Mouse (Mus musculus) heart, embryonic 14.5 days (tissue): ENCODE measurements around the gene Hdgfl3. TPM values are rescaled to one million over a fixed set of nuclear protein-coding genes. Genes with fewer than 3 reads are reported as not detected.

Experiments used
- ATAC-seq: fragments of 200-750 bp; cut with Nextera tagmentation; 2 replicates; pipeline ENCODE4 v1.8.0; 2017; ENCODE audit warnings: low read depth, moderate TSS enrichment; ENCODE audit not compliant: insufficient number of reproducible peaks, insufficient read depth, low FRiP score
- H3K27ac ChIP-seq, 2 experiments: fragments of 200-500 bp in 1 of 2; fragments of 300-500 bp in 1 of 2; sonication (generic) in 1 of 2; replicated peaks in 1 of 2; 2 replicates each; pipeline ENCODE4 v1.5.1; 2012 to 2014; ENCODE audit warnings: low read depth in 2 of 2, low read length in 2 of 2, control low read depth in 1 of 2, mild to moderate bottlenecking in 1 of 2, mixed read lengths in 1 of 2; ENCODE audit not compliant: control insufficient read depth in 1 of 2, insufficient read depth in 1 of 2
- H3K27me3 ChIP-seq: fragments of 300-500 bp; sonication (generic); 2 replicates; pipeline ENCODE4 v1.6.1; 2014; ENCODE audit warnings: mild to moderate bottlenecking, low read length, control low read depth; ENCODE audit not compliant: control insufficient read depth, insufficient read depth
- H3K36me3 ChIP-seq: fragments of 300-500 bp; sonication (generic); 2 replicates; pipeline ENCODE4 v1.6.1; 2014; ENCODE audit warnings: mild to moderate bottlenecking, control low read depth, low read length, mixed read lengths; ENCODE audit not compliant: control insufficient read depth, insufficient read depth
- H3K4me1 ChIP-seq, 2 experiments: fragments of 200-500 bp in 1 of 2; fragments of 300-500 bp in 1 of 2; sonication (generic) in 1 of 2; 2 replicates each; pipeline ENCODE4 v1.6.1; 2012 to 2014; ENCODE audit warnings: low read length in 2 of 2, control low read depth in 1 of 2, mixed read lengths in 1 of 2; ENCODE audit not compliant: control insufficient read depth in 2 of 2, insufficient read depth in 2 of 2
- H3K4me2 ChIP-seq: fragments of 300-500 bp; sonication (generic); 2 replicates; pipeline ENCODE4 v1.6.1; 2014; ENCODE audit warnings: mild to moderate bottlenecking, low read length
- H3K4me3 ChIP-seq, 2 experiments: fragments of 200-500 bp in 1 of 2; fragments of 300-500 bp in 1 of 2; sonication (generic) in 1 of 2; 2 replicates each; pipeline ENCODE4 v1.5.1; 2012 to 2014; ENCODE audit warnings: low read length in 2 of 2, mild to moderate bottlenecking in 2 of 2, control low read depth in 1 of 2, low read depth in 1 of 2, moderate library complexity in 1 of 2; ENCODE audit not compliant: control insufficient read depth in 1 of 2, insufficient read depth in 1 of 2
- H3K9ac ChIP-seq: fragments of 300-500 bp; sonication (generic); 2 replicates; pipeline ENCODE4 v1.6.1; 2014; ENCODE audit warnings: mild to moderate bottlenecking, low read length
- H3K9me3 ChIP-seq: fragments of 300-500 bp; sonication (generic); 2 replicates; pipeline ENCODE4 v1.6.1; 2016; ENCODE audit warnings: low read length, control low read depth; ENCODE audit not compliant: control insufficient read depth
- WGBS: fragments of 180-500 bp; shearing (Covaris S2); extraction: QIAGEN DNeasy Blood & Tissue Kit; methylation state at CpG from one replicate; pipeline ENCODE4 v1.1.7; 2014; 5-methylcytosine and 5-hydroxymethylcytosine counted together
- polyA plus RNA-seq: library from polyadenylated mRNA; unstranded; fragments of >200 nt; fragmentation: Nextera tagmentation; extraction: Ambion mirVana; gene quantifications from 2 replicates; pipeline ENCODE4 v1.2.1, GENCODE M21; 2014

Hdgfl3 gene
- polyA plus RNA-seq, 1 experiment from 2014 or later, result 15.6 TPM

GRCm38 (mm10) chr7:81861921-81862320 is 72.4 kb downstream of the Hdgfl3 start:
- Histone ChIP-seq H3K27ac (peak overlapping the region in 1 of 2 experiments; percentile 64; a peak in 1 of 4 replicates), H3K36me3 (peaks cover 13% of the 10 kb centered on the region; the same call in 1 of the 2 replicates), H3K4me2 (no peak overlapping the region), H3K4me3 (no peak overlapping the region), H3K9me3 (no peaks in the 10 kb centered on the region), H3K27me3 (no peaks in the 10 kb centered on the region), H3K9ac (no peak overlapping the region), H3K4me1 (peaks cover 24 to 27% of the 10 kb centered on the region in 2 experiments)
- no peak for ATAC-seq
- 55% methylated on average over 4 of the region's 4 CpGs for WGBS

GRCm38 (mm10) chr7:81861461-81861860 is 72.8 kb downstream of the Hdgfl3 start:
- H3K36me3 ChIP-seq, result peaks cover 11% of the 10 kb centered on the region; the same call in 1 of the 2 replicates
- no peak overlapping the region for H3K9ac ChIP-seq
- H3K4me1 ChIP-seq, result peaks cover 24 to 27% of the 10 kb centered on the region in 2 experiments
- peak overlapping the region; percentile 84; the same call in 1 of the 2 replicates for H3K4me2 ChIP-seq
- H3K27me3 ChIP-seq, result no peaks in the 10 kb centered on the region
- H3K9me3 ChIP-seq, result no peaks in the 10 kb centered on the region
- H3K27ac ChIP-seq, result no peak overlapping the region; a peak in 1 of 4 replicates
- no peak overlapping the region for H3K4me3 ChIP-seq
- WGBS, result 97% methylated on average over 2 of the region's 2 CpGs
- ATAC-seq, result no peak

- Histone ChIP-seq H3K27me3 (no peaks in the 10 kb centered on the region), H3K4me3 (no peak overlapping the region), H3K27ac (no peak overlapping the region), H3K36me3 (peaks cover 9% of the 10 kb centered on the region; the same call in 1 of the 2 replicates), H3K9ac (no peak overlapping the region), H3K4me2 (peak overlapping the region; percentile 84), H3K4me1 (peaks cover 24 to 27% of the 10 kb centered on the region in 2 experiments), H3K9me3 (no peaks in the 10 kb centered on the region)
- ATAC-seq, result no peak
- 67% methylated on average over 5 of the region's 5 CpGs for WGBS
Observed at GRCm38 (mm10) chr7:81860996-81861395, 73.3 kb downstream of the Hdgfl3 start.

GRCm38 (mm10) chr7:81860071-81860470 is 74.2 kb downstream of the Hdgfl3 start:
- H3K27me3 ChIP-seq, result no peaks in the 10 kb centered on the region
- no peaks in the 10 kb centered on the region for H3K9me3 ChIP-seq
- 0 out of 2 replicates have a peak, but pooled peaks cover under 1% of the 10 kb centered on the region for H3K36me3 ChIP-seq
- no peak for ATAC-seq
- WGBS, result 38% methylated on average over 11 of the region's 11 CpGs
- H3K9ac ChIP-seq, result peak overlapping the region; percentile 80
- peak overlapping the region; percentile 10 to 56; a peak in 2 of 4 replicates for H3K27ac ChIP-seq
- peaks cover 25 to 27% of the 10 kb centered on the region in 2 experiments for H3K4me1 ChIP-seq
- H3K4me2 ChIP-seq, result peak overlapping the region; percentile 84
- H3K4me3 ChIP-seq, result peak overlapping the region; percentile 76 to 83

- Histone ChIP-seq H3K4me1 (peaks cover 33% of the 10 kb centered on the region in 2 experiments), H3K4me2 (peak within 1 kb of the TSS; percentile 84)
- ATAC-seq, result peak; percentile 40
Observed at GRCm38 (mm10) chr7:81858968-81859721, 75.1 kb downstream of the Hdgfl3 start, which contains the start of gene Tm6sf1. Tm6sf1 (plus strand) TSS chr7:81859001.

GRCm38 (mm10) chr7:81858236-81858635 is 76.0 kb downstream of the Hdgfl3 start:
- Histone ChIP-seq H3K27ac (no peak overlapping the region), H3K4me1 (peaks cover 27 to 30% of the 10 kb centered on the region in 2 experiments), H3K36me3 (no peaks in the 10 kb centered on the region), H3K27me3 (no peaks in the 10 kb centered on the region), H3K4me2 (peak overlapping the region; percentile 84), H3K9me3 (no peaks in the 10 kb centered on the region), H3K4me3 (peak overlapping the region in 1 of 2 experiments; percentile 76; a peak in 1 of 4 replicates), H3K9ac (peak overlapping the region; percentile 80)
- WGBS, result 12% methylated on average over 9 of the region's 9 CpGs
- ATAC-seq, result no peak

More at GRCm38 (mm10) chr7:81858968-81859721, 75.1 kb downstream of the Hdgfl3 start, which contains the start of gene Tm6sf1:
- Histone ChIP-seq H3K36me3 (no peaks in the 10 kb centered on the region), H3K27ac (peak within 1 kb of the TSS; percentile 49 to 56), H3K27me3 (no peaks in the 10 kb centered on the region), H3K9ac (peak within 1 kb of the TSS; percentile 80), H3K9me3 (no peaks in the 10 kb centered on the region), H3K4me3 (peak within 1 kb of the TSS; percentile 76 to 83)
- WGBS, result under 1% methylated on average over 48 of the region's 64 CpGs

DNA sequence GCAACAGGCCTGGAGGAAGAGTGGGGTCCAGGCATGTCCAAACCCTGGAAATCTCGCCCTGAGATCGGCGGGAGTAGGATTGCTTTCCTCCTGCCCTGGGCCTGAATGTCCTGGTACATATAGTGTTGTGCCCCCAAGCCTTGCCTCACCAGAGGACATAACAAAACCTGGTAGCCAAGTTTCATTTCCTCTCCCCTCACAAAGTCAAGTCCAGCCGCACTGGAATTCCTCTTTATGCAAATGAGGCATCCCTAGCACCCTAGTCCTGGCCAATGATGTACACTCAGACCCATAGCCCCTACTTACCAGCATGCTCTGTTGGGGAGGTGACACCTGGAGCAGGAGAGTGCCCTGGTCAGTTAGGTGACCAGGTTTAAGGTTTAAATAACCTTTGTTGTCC is 78.1 kb downstream of the Hdgfl3 start:
- no peak overlapping the region for H3K27ac ChIP-seq
- H3K36me3 ChIP-seq, result no peaks in the 10 kb centered on the region
- H3K27me3 ChIP-seq, result no peaks in the 10 kb centered on the region
- H3K4me1 ChIP-seq, result peaks cover 16 to 28% of the 10 kb centered on the region in 2 experiments
- no peak overlapping the region for H3K4me3 ChIP-seq
- H3K4me2 ChIP-seq, result no peak overlapping the region
- H3K9ac ChIP-seq, result no peak overlapping the region
- WGBS, result 78% methylated on average over 4 of the region's 4 CpGs
- ATAC-seq, result no peak
- H3K9me3 ChIP-seq, result no peaks in the 10 kb centered on the region
